Mouse (Mus musculus): Measurements from ENCODE around the gene Srgap3.

- no peak for TF ChIP-seq POLR2A (IDR thresholded peaks at IDR 0.05; ENCODE audit: extremely low read depth, insufficient read depth, low read length)
- no peak for TF ChIP-seq CTCF (IDR thresholded peaks at IDR 0.05; ENCODE audit: extremely low read depth, insufficient read depth, low read length)
Observed at GRCm38 (mm10) chr6:112823096-112823495, 124.0 kb downstream of the Srgap3 start.
